Mouse (Mus musculus): ENCODE results near the gene Fhl3.
"Not testable (repeated sequence)": the region's sequence is repeated elsewhere in the genome, so short reads cannot be mapped to it uniquely, and the experiment has no call there.

Fhl3 gene

DNA sequence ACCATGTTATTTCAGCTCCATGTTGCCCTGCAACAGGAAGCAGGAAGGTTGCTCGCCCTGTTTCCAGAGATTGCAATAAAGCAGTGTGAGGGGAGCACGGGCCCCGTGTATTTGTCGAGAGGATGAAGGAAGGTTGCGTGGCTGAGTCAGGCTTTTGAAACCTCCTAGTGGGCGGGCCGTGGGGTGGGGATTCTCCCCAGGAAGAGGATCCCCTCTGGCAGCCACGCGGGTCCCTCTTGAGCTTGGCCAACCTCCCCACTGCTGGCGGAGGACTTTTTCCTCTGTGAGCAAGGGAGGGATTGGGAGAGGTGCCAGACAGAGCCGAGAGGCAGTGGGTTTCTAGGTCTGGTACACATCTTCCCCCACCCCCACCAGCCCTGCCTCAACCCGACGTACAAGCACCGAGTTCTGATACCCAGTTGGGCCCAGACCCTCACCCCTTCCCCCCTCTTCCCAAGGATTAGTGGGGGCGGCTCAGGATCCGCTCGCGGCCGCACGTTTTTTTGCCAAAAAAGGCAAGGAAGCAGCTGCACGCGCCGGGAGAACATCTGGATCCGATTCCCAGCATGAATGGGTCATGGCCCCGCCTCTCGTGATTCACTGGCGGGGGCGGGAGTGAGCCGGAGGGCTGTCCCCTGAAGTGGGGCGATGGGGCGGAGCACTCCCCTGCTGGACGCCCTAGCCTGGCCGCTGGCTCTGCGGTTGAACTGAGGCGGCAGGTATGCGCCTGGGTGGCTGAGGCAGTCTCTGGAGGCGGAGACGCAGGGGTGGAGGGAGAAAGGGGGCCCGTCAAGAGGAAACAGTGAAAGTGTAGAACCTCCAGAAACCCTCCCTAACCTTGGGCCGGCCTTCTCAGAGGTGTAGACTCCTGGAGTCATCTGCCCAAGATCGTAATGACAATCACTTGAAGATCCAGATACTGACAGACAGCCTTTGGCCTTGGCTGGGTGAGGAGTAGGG, 8.3 kb downstream of the Fhl3 start:
- peak; percentile 70 for DNase-seq (ENCODE audit: low read depth)

- no peak for DNase-seq (ENCODE audit: low read depth)
These were observed 9.5 kb downstream of the Fhl3 start for GRCm38 (mm10) chr4:124709961-124710446.

DNA sequence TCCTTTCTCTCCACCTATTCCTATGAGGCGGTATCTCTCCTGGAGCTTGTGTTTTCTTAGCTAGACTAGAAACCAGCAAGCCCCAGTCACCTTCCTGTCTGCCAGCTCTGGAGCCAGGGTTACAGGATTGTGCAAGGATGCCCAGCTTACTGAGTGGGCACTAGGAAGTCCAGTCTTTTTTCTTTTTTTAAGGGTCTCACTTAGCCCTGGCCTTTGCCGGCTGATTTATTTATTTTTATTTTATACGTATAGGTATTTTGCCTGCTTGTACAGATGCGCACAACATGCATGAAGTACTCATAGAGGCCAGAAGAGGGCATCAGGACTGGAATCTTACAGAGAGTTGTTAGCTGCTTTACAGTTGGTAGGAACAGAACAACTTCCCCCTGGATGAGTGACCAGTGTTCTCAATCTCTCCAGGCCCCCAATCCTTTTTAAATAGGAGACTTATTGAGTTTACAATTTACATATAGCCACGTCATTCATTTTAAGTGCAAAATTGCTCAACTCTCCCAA, 10.3 kb downstream of the Fhl3 start:
- no peak for DNase-seq (ENCODE audit: low read depth)

- DNase-seq (ENCODE audit: low read depth) = no peak
These were observed 12.1 kb downstream of the Fhl3 start for GRCm38 (mm10) chr4:124712618-124713017.

DNA sequence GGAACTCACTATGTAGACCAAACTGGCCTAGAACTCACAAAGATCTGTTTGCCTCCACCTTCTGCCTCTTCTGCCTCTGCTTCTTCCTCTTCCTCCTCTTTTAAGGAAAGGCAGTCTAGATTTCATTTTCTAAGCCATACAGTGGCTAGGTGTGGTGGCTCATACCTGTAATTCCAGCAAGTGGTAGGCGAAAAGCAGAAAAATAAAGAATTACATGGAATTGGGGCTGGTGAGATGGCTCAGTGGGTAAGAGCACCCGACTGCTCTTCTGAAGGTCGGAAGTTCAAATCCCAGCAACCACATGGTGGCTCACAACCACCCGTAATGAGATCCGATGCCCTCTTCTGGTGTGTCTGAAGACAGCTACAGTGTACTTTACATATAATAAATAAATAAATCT, 13.3 kb downstream of the Fhl3 start:
- not testable (repeated sequence) for DNase-seq (ENCODE audit: low read depth)

- DNase-seq (ENCODE audit: low read depth) = peak; percentile 94
These were observed 14.3 kb downstream of the Fhl3 start, which contains the start of gene Sf3a3 for GRCm38 (mm10) chr4:124714545-124715481. Sf3a3 (plus strand) TSS chr4:124714776.

DNA sequence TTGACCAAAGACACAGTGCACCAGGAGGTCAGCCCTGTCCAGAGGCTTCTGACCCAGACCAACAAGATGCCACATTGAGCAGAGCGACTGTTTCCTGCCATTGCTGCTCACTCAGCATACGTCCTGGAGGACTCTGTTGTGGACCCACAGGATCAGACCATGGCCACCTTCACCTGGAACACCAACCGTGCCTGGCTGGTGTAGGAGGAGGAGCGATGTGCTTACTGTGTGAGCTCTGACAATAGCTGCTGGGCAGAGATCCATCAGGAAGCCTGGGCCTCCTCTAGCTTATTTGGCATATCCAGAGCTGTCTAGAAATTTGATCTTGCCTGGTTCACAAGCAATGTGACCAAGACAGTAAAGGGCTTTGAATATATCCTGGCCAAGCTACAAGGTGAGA, 18.6 kb downstream of the Fhl3 start:
- no peak for DNase-seq (ENCODE audit: low read depth)

DNA sequence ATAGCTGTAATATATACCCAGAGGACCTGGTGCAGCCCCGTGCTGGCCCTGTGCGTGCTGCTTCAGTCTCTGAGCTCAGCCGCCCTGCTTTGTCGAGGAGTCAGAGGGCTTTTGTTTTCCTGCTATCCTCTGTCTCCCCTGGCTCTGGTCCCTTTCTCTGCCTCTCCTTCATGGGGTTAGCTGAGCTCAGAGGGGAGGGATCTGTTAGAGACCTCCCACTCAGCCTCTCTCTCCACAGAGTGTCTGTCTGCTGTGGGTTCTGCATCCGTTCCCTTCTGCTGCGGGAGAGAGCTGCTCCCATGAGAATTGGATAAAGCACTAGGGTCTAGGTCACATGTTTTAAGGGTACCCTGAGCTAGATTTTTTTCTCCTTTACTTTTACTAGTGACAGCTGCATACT, 25.6 kb downstream of the Fhl3 start:
- no peak for DNase-seq (ENCODE audit: low read depth)

GRCm38 (mm10) chr4:124736952-124737351, 36.5 kb downstream of the Fhl3 start:
- DNase-seq (ENCODE audit: low read depth) = no peak

- DNase-seq (ENCODE audit: low read depth) = no peak
These were observed 37.0 kb downstream of the Fhl3 start for GRCm38 (mm10) chr4:124737486-124737885.

- DNase-seq (ENCODE audit: low read depth) = no peak
These were observed 37.5 kb downstream of the Fhl3 start for GRCm38 (mm10) chr4:124738013-124738412.

GRCm38 (mm10) chr4:124738783-124739182, 38.3 kb downstream of the Fhl3 start:
- DNase-seq (ENCODE audit: low read depth) = no peak

GRCm38 (mm10) chr4:124741376-124742343, 41.2 kb downstream of the Fhl3 start, which contains the start of gene Inpp5b:
Inpp5b (plus strand) TSS chr4:124741850.
- peak; percentile 46 for DNase-seq (ENCODE audit: low read depth)

DNA sequence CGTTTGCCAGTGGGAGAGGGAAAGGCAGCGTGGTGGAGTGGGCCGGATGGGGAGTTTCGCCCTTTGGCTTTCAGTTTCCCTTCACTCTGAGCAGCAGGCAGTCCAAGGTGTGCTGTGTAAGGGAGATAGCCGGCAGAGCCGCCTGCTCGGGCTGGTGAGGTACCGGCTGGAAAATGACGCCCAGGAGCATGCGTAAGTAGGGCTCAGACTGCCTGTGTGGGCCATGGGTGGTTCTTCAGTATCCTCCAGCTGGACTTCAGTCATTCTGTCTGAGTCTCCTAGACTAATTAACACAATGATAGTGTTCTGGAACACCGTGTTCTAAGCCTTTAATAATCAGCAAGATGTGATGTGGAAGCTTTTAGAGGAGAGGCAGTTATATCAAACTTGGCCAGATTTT, 42.3 kb downstream of the Fhl3 start:
- DNase-seq (ENCODE audit: low read depth) = no peak

- DNase-seq (ENCODE audit: low read depth) = no peak
These were observed 46.1 kb downstream of the Fhl3 start for GRCm38 (mm10) chr4:124746577-124746976.

DNA sequence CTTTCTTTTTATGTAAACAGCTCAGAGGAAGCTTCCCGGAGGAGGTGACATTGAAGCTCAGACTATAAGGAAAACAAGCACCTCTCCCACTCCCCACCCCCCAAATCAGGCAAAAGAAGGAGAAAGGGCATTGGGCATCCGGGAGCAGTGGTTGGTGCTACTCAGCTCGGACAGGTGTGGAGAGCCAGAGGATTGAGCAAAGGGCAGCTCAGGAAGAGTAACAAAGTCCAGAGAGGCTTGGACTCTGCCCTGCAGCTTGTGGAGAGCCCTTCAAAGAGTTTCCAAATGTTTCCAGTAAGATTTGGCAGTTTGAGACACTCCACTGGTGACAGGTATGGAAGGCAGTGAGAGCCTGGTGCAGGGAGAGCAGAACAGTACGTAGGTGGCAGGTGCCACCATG, 47.4 kb downstream of the Fhl3 start:
- no peak for DNase-seq (ENCODE audit: low read depth)

GRCm38 (mm10) chr4:124751300-124752250, 51.1 kb downstream of the Fhl3 start:
- DNase-seq (ENCODE audit: low read depth) = peak; percentile 98

DNA sequence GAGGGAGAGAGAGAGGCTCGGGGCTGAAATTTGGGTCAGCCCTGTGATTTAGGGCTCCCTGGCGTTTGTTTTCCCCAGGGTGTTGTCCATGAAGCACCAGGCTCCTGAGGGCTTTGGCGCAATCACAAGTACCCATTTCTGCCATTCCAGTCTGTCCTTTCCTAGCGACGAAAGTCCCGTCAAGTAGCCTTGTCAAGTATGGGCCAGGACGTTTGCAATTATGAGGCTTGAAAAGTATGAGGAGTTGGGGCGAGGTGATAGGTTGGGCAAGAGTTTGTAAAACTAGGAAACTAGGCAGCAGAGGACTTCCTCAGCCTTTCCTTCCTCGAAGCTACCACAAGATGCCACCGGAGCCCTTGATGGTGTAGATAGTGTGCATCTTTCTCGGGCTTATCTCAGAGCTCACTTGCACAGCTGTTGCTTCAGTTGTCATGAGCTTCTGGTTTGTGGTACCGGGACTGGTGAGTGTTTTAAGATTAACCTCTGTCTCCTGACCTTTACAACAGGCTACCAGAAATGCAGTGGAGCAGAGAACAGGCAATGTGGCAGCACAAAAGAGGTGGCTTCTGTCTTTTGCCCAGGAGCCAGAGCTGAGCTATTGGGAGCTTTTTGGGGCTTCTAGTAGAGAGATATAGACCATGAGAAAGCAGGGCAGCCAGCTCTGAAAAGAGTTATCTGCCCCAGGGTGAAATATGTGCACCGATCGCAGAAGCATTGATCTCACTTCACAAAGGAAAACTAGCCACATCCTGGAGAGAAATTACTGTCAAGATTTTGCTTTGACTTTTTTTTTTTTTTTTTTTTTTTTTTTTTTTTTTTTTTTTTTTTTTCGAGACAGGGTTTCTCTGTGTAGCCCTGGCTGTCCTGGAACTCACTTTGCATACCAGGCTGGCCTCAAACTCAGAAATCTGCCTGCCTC, 52.0 kb downstream of the Fhl3 start:
- DNase-seq (ENCODE audit: low read depth) = peak; percentile 80

GRCm38 (mm10) chr4:124755526-124755925, 55.0 kb downstream of the Fhl3 start:
- DNase-seq (ENCODE audit: low read depth) = no peak

Data from c-Kit-positive CD71-positive TER-119-negative erythroid progenitor cells, embryonic 14.5 days (primary cell).